Mouse (Mus musculus) kidney, embryonic 14.5 days (tissue): ENCODE results near the gene Krt15. TPM values are rescaled to one million over a fixed set of nuclear protein-coding genes. Genes with fewer than 3 reads are reported as not detected.

Source experiments
- ATAC-seq: fragments of 200-750 bp; cut with Nextera tagmentation; 2 replicates; pipeline ENCODE4 v1.8.0; 2017; ENCODE audit warnings: moderate number of reproducible peaks, mild to moderate bottlenecking, moderate TSS enrichment, moderate library complexity; ENCODE audit not compliant: low FRiP score, low TSS enrichment
- H3K27ac ChIP-seq: fragments of 300-500 bp; sonication (generic); 2 replicates; pipeline ENCODE4 v1.5.1; 2014; ENCODE audit warnings: low read depth, mild to moderate bottlenecking, low read length, moderate library complexity, mixed read lengths
- H3K27me3 ChIP-seq: fragments of 300-500 bp; sonication (generic); 2 replicates; pipeline ENCODE4 v1.6.1; 2014; ENCODE audit warnings: mild to moderate bottlenecking, low read length; ENCODE audit not compliant: control insufficient read depth, insufficient read depth
- H3K36me3 ChIP-seq: fragments of 300-500 bp; sonication (generic); 2 replicates; pipeline ENCODE4 v1.6.1; 2014; ENCODE audit warnings: low read length, mixed read lengths; ENCODE audit not compliant: control insufficient read depth, insufficient read depth
- H3K4me1 ChIP-seq: fragments of 300-500 bp; sonication (generic); 2 replicates; pipeline ENCODE4 v1.6.1; 2014; ENCODE audit warnings: low read length, mixed read lengths; ENCODE audit not compliant: control insufficient read depth, insufficient read depth
- H3K4me2 ChIP-seq: fragments of 300-500 bp; sonication (generic); replicated peaks from 2 replicates; pipeline ENCODE4 v1.6.1; 2014; ENCODE audit warnings: low read depth, mild to moderate bottlenecking, low read length
- H3K4me3 ChIP-seq: fragments of 300-500 bp; sonication (generic); 2 replicates; pipeline ENCODE4 v1.5.1; 2014; ENCODE audit warnings: mild to moderate bottlenecking, low read length
- H3K9ac ChIP-seq: fragments of 300-500 bp; sonication (generic); 2 replicates; pipeline ENCODE4 v1.6.1; 2014; ENCODE audit warnings: low read depth, mild to moderate bottlenecking, low read length, moderate library complexity
- H3K9me3 ChIP-seq: fragments of 300-500 bp; sonication (generic); 2 replicates; pipeline ENCODE4 v1.6.1; 2016; ENCODE audit warnings: low read length; ENCODE audit not compliant: control insufficient read depth
- WGBS: fragments of 180-500 bp; shearing (Covaris S2); extraction: QIAGEN DNeasy Blood & Tissue Kit; methylation state at CpG from one replicate; pipeline ENCODE4 v1.1.7; 2014; 5-methylcytosine and 5-hydroxymethylcytosine counted together
- polyA plus RNA-seq: library from polyadenylated mRNA; unstranded; fragments of >200 nt; fragmentation: Nextera tagmentation; extraction: Ambion mirVana; gene quantifications from 2 replicates; pipeline ENCODE4 v1.2.1, GENCODE M21; 2014

Gene Krt15
- polyA plus RNA-seq, 1 experiment from 2014 or later: 1.2 TPM

DNA sequence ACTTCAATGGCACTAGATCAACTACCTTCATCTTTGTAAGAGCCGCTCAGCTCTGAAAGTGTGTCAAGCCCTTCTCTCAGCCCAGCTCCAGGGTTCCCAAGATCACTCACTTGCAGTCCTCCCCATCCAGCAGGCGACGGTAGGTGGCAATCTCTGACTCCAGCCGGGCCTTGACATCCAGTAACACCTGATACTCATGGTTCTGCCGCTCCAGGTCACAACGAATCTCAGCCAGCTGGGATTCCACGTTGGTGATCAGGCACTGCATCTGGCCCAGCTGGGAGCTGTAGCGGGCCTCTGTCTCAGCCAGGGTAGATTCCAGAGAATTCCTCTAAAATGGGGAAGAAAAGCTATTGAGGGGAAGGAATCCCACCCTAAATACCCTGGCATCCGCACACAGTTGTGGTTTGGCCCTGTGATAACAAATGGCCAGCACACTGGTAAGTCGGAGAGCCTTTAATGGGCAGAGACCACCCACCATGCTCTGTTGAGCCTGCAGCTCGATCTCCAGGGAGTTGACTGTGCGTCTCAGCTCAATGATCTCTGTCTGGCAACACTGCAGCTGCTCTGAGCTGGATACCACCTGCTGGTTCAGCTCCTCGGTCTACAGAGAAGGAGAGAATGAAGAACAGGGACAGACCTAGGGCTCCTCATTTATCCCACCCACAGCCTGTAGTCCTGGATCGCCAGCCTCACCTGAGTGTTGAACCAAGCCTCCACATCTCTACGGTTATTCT lies 32.9 kb downstream of the Krt15 start:
- H3K4me3 ChIP-seq: no peak overlapping the region
- peak; percentile 86 for ATAC-seq
- 34% methylated on average over 15 of the region's 15 CpGs for WGBS

DNA sequence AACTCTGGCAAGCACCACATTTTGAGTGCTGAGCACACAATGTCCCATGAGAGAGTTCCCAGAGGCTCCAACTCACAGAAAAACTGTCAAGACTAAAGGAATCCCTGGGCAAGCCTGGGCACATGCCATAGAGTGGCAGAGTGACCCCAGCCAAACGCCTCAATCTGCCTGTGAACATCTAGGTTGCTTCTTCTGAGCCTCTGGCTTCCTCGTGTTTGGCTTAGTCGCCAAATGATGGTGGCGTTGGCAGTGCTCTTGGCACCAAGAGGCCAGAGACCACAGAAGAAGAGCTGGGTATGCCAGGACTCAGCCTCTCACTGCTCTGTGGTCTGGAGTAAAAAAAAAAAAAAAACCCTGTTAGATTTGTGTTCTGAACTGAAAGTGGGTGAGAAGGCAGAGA lies 35.3 kb downstream of the Krt15 start:
- H3K9me3 ChIP-seq: no peaks in the 10 kb centered on the region
- no peak overlapping the region for H3K4me2 ChIP-seq
- 85% methylated on average over 4 of the region's 4 CpGs for WGBS
- peaks cover 22% of the 10 kb centered on the region; the same call in 1 of the 2 replicates for H3K4me1 ChIP-seq
- no peak overlapping the region for H3K9ac ChIP-seq
- no peak overlapping the region for H3K27ac ChIP-seq
- no peak overlapping the region for H3K4me3 ChIP-seq
- no peaks in the 10 kb centered on the region for H3K36me3 ChIP-seq
- ATAC-seq: no peak
- H3K27me3 ChIP-seq: no peaks in the 10 kb centered on the region

More for the DNA sequence above, 32.9 kb downstream of the Krt15 start:
- Histone ChIP-seq H3K9me3 (no peaks in the 10 kb centered on the region), H3K27me3 (no peaks in the 10 kb centered on the region), H3K9ac (no peak overlapping the region), H3K36me3 (no peaks in the 10 kb centered on the region), H3K4me2 (no peak overlapping the region), H3K27ac (peak overlapping the region; percentile 62; the same call in 1 of the 2 replicates), H3K4me1 (peaks cover 15% of the 10 kb centered on the region; the same call in 1 of the 2 replicates)

- Histone ChIP-seq H3K27me3 (no peaks in the 10 kb centered on the region), H3K9ac (no peak overlapping the region), H3K4me1 (peaks cover 18% of the 10 kb centered on the region; the same call in 1 of the 2 replicates), H3K4me2 (no peak overlapping the region), H3K36me3 (no peaks in the 10 kb centered on the region), H3K9me3 (no peaks in the 10 kb centered on the region), H3K4me3 (no peak overlapping the region), H3K27ac (no peak overlapping the region)
- ATAC-seq: peak; percentile 60
- 37% methylated on average over 9 of the region's 9 CpGs for WGBS
Measured at GRCm38 (mm10) chr11:100097819-100098218, 37.9 kb downstream of the Krt15 start.

DNA sequence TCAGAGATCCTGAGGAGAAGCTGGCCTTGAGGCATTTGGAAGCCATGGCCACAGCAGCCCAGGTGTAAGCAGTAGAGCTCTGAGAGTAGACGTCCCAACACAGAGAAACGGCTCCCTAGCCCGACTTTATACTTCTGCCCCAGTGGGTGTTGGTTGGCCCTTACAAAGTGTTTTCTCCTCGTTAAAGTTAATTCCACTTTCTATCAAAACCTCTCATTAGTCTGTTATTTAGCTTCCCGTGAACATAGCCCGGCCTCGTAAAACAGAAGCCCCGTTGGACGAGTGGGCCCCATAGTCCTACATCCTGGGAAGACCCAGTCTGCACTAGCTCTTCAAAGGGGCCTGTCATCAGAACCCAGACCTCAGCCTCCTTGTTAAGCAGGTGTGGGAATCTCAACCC lies 39.6 kb downstream of the Krt15 start, which contains the start of gene Krt35:
Krt35 (minus strand) TSS at position 101 of the 400 bp plus-strand sequence.
- H3K4me3 ChIP-seq: no peak within 1 kb of the TSS
- H3K9ac ChIP-seq: no peak within 1 kb of the TSS
- WGBS: 63% methylated on average over 9 of the region's 9 CpGs
- no peaks in the 10 kb centered on the region for H3K9me3 ChIP-seq
- H3K36me3 ChIP-seq: no peaks in the 10 kb centered on the region
- no peak within 1 kb of the TSS for H3K27ac ChIP-seq
- H3K27me3 ChIP-seq: no peaks in the 10 kb centered on the region
- H3K4me2 ChIP-seq: no peak within 1 kb of the TSS
- no peak for ATAC-seq
- peaks cover 15% of the 10 kb centered on the region; the same call in 1 of the 2 replicates for H3K4me1 ChIP-seq

DNA sequence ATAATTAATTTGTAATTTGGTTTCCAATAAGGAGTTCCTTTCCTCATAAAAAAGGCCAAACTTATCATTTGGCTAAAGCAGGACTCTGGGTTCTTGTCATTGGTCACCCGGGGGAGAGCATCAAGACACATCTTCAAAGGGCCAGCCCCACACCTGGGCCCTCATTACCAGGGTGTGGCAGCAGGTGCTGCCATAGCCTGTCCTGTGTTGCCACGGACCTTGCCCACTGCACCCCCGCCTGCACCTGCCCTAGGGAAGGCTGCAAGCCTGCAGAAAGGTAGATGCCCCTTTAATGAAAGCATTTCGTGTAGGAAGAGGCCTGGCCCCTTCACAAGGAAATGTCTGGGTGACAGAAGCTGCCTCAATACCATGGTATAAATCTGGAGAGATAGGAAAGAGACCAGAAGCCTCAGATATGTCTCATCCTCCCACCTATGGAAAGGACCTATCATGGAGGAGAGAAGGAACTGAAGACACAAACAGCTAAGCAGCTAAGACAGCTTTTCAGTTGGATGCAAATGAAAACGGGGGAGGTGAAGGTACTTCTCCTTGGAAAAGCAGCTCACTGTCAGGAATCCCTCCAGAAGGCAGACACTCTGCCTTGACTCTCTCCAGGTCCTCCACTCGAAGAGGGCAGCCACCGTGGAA lies 47.2 kb downstream of the Krt15 start:
- H3K4me3 ChIP-seq: no peak overlapping the region
- H3K9ac ChIP-seq: no peak overlapping the region
- H3K27me3 ChIP-seq: no peaks in the 10 kb centered on the region
- no peak overlapping the region for H3K4me2 ChIP-seq
- H3K36me3 ChIP-seq: no peaks in the 10 kb centered on the region
- 64% methylated on average over 7 of the region's 7 CpGs for WGBS
- H3K4me1 ChIP-seq: no peaks in the 10 kb centered on the region
- no peak for ATAC-seq
- H3K27ac ChIP-seq: no peak overlapping the region
- H3K9me3 ChIP-seq: no peaks in the 10 kb centered on the region

DNA sequence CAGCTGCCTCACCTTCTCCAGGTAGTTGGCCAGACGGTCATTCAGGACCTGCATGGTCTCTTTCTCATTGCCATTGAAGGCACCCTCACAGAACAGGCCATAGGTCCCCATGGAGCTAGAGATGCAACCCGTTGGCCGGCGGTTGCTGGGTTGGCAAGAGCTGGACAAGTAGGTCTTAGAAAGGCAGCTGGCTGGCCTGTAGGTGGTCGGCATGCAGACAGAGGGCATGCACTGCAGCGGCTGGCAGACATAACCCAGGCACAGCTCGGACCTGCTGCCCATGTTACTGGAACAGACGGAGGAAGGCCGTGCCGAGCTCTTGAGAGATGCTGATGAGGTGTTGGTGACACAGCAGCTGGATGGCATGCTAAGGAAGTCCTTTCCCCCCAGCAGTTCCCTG lies 47.9 kb downstream of the Krt15 start, which contains the start of gene Krt32:
Krt32 (minus strand) TSS at position 366 of the 400 bp plus-strand sequence.
- ATAC-seq: no peak
- Histone ChIP-seq H3K27ac (no peak within 1 kb of the TSS), H3K4me3 (no peak within 1 kb of the TSS), H3K36me3 (no peaks in the 10 kb centered on the region), H3K4me1 (no peaks in the 10 kb centered on the region), H3K27me3 (no peaks in the 10 kb centered on the region), H3K9me3 (no peaks in the 10 kb centered on the region), H3K9ac (no peak within 1 kb of the TSS), H3K4me2 (no peak within 1 kb of the TSS)
- WGBS: 93% methylated on average over 10 of the region's 10 CpGs

Other genes starting within 250 kb of the Krt15 start
- gene Krtap31-1, start 228.0 kb downstream of the Krt15 start, polyA plus RNA-seq: not detected in 2 replicates
- gene Gm11565, start 221.2 kb downstream of the Krt15 start, polyA plus RNA-seq: not detected in 2 replicates
- gene Krtap31-2, start 199.6 kb downstream of the Krt15 start, polyA plus RNA-seq: not detected in 2 replicates
- gene Krtap9-5, start 187.5 kb downstream of the Krt15 start, polyA plus RNA-seq: not detected in 2 replicates
- not detected in 2 replicates for gene Krtap29-1, start 156.9 kb downstream of the Krt15 start, polyA plus RNA-seq
- not detected in 2 replicates for gene Krtap16-1, start 149.3 kb downstream of the Krt15 start, polyA plus RNA-seq
- not detected in 2 replicates for gene Krtap17-1, start 141.9 kb downstream of the Krt15 start, polyA plus RNA-seq
- gene Krt33a, start 119.7 kb downstream of the Krt15 start, polyA plus RNA-seq: not detected in 2 replicates
- gene Krt33b, start 106.1 kb downstream of the Krt15 start, polyA plus RNA-seq: not detected in 2 replicates
- 0.11 TPM in 1 of 2 replicates, not detected in the other for gene Krt34, start 94.4 kb downstream of the Krt15 start, polyA plus RNA-seq
- not detected in 2 replicates for gene Krt31, start 85.4 kb downstream of the Krt15 start, polyA plus RNA-seq
- not detected in 2 replicates for gene Krt32, start 47.7 kb downstream of the Krt15 start, polyA plus RNA-seq
- not detected in 2 replicates for gene Krt35, start 39.7 kb downstream of the Krt15 start, polyA plus RNA-seq
- 1.4 and 1.5 TPM in 2 replicates for gene Krt36, start 30.3 kb downstream of the Krt15 start, polyA plus RNA-seq
- not detected in 2 replicates for gene Krt13, start 14.4 kb downstream of the Krt15 start, polyA plus RNA-seq
- gene Krt19, start 12.7 kb upstream of the Krt15 start, polyA plus RNA-seq: 24.2 and 31.4 TPM in 2 replicates
- gene Krt9, start 57.3 kb upstream of the Krt15 start, polyA plus RNA-seq: not detected in 2 replicates
- gene Krt14, start 71.6 kb upstream of the Krt15 start, polyA plus RNA-seq: not detected in 2 replicates
- gene Krt16, start 113.0 kb upstream of the Krt15 start, polyA plus RNA-seq: not detected in 2 replicates
- gene Krt17, start 125.1 kb upstream of the Krt15 start, polyA plus RNA-seq: 0.13 and 0.14 TPM in 2 replicates
- not detected in 2 replicates for gene Krt42, start 133.9 kb upstream of the Krt15 start, polyA plus RNA-seq
- gene Eif1, start 184.0 kb upstream of the Krt15 start, polyA plus RNA-seq: 1,744 and 1,749 TPM in 2 replicates
- gene Gast, start 198.5 kb upstream of the Krt15 start, polyA plus RNA-seq: not detected in 2 replicates
- gene Hap1, start 220.2 kb upstream of the Krt15 start, polyA plus RNA-seq: 6.0 and 6.3 TPM in 2 replicates